Mouse (Mus musculus): ENCODE data around the gene Eif2ak4.
A peak's percentile ranks its signal among the peaks of the same experiment; 100 is the strongest.

The Eif2ak4 gene

DNA sequence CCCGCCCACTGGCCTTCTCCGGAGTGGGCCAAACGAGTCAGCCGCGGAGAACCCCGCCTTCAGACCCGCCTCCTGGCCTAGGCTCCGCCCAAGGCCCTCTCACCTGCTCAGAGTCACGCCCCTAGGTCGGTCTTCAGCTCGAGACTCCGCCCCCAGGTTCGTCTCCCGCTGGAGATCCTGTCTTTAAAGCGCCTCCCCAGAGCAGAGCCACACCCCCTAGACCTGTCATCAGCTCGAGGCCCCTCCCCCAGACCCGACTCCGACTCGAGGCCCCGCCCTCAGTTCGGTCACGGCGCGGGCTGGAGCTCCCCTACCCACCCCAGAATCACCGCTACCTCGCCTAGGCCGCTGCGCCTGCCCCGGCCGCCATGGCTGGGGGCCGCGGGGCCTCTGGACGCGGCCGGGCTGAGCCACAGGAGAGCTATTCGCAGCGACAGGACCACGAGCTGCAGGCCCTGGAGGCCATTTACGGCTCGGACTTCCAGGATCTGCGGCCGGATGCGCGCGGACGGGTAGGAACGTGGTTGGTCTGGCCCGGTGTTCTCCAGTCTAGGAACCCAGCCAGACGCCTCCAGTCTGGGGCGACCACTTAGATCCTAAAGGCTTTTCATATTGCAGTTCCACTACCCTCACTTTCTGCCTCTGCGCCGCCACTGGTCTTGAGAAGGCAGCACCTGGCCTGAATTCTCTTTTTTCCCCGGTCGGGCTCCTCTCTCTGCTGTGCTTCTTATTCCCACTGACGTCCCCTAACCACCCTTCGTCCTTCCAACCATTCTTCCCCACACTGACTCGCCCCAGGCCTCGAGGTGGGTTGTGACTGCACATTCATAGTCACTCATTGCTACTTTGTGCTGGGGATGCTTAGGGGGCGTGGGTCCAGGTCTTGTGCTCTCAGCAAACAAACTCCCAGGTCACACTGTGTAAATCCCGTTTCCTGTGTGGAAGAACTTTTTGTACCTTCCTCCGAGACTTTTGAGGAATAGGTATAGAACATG, at the start of gene Eif2ak4:
TSS of gene Eif2ak4 (plus strand) at position 278 of the 995 bp plus-strand sequence.
- DNase-seq (ENCODE audit: extremely low read depth, low read depth, low spot score): peak; percentile 78

DNA sequence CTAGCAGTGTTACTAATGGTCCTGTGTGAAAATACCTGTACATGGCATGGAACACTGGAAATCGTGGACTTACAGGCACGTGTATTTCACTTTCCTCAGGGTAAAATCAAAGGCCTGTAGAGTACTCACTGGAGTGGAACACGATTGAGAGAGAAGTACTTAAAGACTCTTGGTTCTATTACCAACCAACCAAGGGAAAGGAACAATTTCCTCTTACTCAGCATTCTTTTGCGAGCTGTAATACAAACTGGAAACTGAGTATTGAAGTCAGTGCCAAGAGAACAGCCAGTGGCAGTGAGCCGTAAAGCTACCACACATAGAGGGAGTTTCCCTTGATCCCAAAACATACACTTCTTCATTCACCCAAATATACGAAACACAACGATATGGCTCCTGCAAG, 47.1 kb upstream of the Eif2ak4 start:
- DNase-seq (ENCODE audit: extremely low read depth, low read depth, low spot score): no peak

DNA sequence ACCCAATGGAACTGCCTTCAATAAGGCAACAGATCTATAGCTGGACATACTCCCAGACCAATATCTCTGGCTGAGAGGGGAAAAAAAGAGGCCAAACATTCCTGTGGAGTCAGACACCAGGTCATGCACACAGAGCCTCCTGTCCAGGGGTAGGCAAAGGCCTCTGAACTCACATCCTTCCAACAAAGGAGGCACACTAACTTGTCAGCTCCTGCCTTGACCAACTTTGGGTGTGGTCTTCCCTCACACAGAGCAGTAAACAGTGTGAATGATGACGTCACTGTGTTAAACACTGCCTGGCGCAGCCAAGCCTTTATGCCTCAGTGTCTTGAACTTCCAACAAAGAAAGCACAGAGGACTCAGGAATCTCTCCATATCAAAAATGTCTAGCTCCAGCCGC, 44.5 kb upstream of the Eif2ak4 start:
- DNase-seq (ENCODE audit: extremely low read depth, low read depth, low spot score): no peak

DNA sequence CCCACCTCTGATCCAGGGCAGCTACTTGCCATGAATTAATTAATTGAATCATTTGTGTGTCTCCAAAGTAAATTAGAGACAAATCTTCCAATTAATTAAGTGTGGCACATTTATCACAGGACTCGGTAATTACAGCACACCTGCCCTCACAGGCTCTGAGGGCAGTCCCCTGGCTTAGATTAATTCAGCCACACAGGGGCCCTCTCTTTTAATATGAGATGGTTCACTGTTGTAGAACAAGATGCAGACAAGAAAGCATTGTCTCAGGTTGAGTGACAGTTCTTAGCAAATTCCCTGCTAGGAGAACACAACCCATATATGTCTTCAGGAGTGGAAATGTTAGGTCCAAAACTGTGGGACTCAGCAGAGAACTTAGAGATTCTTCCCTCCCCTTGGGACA, 42.9 kb upstream of the Eif2ak4 start:
- no peak for DNase-seq (ENCODE audit: extremely low read depth, low read depth, low spot score)

DNA sequence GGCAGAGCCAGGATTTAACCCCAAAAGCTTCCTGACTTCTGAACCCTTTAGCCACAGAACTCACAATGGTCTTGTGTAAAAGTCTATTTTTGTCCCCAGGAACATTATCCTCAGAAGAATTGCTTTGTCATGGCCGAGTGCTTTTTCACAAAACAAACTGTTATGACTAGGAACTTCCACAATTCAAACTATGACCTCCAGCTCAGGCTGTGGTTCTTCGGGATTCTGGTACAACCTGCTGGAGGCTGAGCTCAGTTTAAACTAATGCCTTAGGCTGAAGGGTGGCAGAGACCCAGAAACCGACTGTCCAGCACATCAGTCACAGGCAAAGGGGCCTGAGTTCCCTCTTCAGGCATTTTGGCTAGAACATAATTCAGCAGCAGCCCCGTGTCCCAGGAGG, 34.9 kb upstream of the Eif2ak4 start:
- no peak for DNase-seq (ENCODE audit: extremely low read depth, low read depth, low spot score)

DNA sequence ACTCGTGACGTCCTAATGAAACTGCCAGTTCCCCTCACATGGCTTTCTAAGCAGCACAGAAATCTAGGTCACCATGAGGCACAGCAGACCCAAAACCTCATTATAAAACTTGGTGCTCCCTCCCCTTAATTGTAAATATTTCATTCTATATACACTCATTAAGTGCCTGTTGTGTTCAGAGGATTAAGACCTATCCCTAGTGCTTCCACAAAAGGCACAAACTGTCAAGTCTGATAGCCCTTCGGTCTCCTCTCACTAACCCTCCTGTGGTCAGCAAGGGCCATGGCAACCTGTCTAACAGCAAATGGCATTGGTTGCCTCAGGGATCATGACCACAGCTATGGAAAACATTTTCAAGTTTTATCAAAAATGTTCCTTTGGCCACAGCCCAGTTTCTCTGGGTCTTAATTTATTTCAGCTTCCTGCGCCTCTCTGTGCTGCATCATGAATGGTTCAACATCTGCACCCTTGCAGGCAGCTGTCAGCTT, 34.5 kb upstream of the Eif2ak4 start:
- no peak for DNase-seq (ENCODE audit: extremely low read depth, low read depth, low spot score)

DNA sequence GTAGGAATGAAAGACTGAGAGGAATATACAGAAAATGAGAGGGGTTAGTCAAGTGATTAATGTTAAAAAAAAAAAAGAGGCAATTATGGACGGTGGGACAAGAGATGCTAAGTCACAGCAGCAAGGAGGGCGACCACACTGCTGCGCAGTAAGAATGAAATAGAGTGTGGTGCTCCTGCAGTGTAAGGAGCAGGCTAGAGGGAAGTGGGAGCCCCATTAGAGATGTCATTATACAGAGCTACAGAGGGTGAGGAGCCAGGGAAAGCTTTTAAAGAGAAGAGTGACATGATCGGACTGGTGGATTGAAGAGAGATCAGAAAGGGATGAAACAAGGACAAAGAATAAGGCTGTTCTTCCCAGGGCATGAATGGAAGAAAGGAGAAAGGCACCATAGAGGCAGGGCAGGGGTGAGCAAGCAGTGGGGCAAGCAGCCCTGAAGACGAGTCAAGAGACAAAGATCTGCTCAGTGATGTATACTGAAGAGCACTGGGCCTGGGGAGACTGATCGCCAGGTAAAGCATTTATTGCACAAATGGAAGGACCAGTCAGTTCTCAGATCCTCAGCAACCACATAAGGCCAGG, 33.2 kb upstream of the Eif2ak4 start:
- no peak for DNase-seq (ENCODE audit: extremely low read depth, low read depth, low spot score)

DNA sequence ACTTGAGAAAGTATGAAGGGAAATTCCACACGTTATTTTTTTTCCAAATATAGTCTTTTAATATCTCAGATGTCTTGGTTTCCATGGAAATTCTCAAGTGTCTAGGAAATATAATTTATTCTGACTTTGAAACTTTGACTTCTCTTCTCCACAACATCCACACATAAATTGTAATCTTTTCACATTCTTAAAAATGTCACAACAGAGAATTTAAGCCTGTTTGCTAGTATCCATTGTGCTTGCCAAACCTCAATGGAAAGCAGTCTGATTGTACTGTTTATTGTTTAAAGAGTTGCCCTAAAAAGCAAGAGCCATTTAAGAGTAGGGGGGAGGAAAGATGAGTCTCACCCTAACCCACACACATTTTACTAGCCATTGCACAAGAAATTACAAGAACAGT, 16.6 kb upstream of the Eif2ak4 start:
- DNase-seq (ENCODE audit: extremely low read depth, low read depth, low spot score): no peak

DNA sequence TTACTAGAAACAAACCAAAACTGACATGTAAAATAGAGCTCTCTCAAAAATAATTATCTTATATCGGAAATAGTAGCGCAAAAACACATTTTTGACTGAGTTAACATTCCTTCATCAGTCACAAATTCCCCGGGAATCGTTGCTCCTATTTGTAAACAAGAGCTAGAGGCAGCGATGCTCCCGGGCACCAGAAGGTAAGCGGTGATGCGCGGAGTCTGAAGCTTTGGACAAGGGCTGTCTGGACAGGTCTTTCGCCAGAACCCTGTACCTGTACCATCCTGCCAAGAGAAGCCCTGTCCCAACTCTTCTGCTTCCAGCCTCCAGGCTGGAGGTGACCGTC, 15.9 kb upstream of the Eif2ak4 start:
- peak; percentile 7 for DNase-seq (ENCODE audit: extremely low read depth, low read depth, low spot score)

DNA sequence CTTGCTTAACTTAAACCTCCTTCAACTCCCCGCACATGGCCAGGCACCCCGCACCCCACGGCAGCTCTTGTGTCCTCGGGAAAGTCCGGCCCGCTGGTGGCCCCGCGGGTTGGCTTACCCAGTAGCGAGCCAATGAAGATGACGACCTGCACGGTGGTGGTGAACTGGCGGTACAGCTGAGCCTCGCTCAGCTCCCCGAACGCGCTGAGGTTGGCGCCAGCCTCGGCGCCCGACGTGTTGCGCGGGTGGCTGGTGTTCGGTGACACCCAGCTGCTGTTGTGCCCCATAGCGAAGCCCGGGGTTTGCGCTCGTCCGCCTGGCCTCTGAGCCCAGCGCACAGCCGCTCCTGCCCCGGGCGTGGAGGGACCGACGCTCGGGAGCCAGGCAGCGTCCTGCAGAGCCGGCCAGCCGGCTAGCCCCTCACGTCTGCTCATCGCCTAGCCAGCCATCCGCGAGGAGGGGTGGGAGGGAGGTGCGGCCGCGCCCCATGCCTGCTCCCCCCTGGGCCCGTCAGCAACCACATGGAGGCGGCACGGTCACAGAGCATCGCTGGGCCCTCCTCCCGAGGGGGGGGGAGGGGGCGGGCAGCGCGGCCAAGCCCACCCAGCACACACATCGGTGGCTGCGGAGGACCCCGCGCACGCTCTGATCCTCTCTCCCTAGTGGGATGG, 15.4 kb upstream of the Eif2ak4 start, which contains the start of gene Gpr176:
TSS of gene Gpr176 (minus strand) at position 519 of the 671 bp plus-strand sequence.
- no peak for DNase-seq (ENCODE audit: extremely low read depth, low read depth, low spot score)

DNA sequence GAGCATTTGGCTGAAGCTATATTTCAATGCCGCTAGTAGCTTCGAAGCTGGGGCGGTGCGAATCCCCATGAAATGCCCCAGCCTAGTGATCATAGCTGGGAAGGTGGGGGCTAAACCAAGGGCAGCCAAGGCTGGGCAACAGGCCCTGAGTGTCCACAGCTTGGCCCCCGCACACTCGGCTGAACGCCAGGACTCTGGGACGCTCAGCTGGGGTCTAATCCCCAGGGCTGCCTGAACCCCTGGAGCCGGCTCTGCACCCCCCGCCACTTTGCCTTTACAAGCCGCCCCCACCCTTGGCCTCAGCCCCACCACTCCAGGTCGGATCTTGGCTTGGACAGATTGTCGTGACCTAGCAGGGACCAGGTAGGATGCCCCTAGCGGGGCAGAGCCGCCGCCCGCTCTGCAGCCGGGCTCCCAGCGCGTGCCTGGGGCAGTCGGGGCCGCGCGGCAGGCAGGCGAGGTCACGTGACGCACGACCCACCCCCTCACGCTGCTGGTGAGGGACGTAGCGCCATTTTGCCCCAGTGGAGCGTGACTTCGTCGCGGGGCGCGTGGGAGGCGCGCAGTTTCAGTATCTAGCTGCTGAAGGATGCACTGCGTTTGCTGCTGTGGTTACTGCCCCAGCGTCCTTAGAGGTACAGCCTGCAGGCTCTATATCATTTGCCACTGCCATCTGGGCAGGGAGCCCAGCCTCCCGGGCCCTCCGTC, 14.7 kb upstream of the Eif2ak4 start:
- DNase-seq (ENCODE audit: extremely low read depth, low read depth, low spot score): no peak

DNA sequence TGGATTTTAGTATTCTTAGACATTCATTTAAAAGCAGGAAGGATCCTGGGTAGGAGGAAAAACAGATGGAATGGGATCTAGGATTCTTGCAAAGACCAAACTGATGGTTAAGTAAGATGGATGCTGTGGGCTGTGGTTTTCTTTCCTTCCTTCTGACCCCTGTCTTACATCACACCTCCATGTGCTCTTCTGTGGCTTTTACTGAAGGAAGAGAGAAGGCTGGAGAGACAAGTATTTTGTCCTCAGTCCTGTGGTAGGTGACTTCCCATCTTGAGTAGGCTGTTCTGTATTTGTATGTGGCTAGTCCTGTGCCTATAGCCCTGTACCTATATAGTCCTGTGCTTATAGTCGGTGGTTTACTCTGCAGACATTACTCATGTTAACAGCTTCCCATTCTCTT, 12.9 kb upstream of the Eif2ak4 start:
- DNase-seq (ENCODE audit: extremely low read depth, low read depth, low spot score): no peak

DNA sequence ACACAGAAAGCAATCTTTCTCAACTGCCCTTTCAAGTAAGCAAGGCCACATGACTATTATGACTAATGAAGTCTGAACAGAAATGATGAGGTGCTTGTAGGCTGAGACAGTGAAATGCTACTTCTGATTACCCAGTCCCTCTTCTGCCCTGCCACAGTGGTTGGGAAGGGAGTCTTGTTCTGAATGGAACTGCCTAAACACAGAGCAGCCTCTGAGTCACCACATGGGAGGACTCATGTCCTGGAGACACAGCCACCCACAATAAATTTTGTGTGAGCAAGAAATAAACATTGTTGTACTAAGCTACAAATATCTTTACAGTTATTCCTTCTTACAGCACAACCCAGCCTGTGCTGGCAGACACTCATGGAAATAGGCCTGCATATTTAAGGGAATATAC, 12.5 kb upstream of the Eif2ak4 start:
- DNase-seq (ENCODE audit: extremely low read depth, low read depth, low spot score): no peak

DNA sequence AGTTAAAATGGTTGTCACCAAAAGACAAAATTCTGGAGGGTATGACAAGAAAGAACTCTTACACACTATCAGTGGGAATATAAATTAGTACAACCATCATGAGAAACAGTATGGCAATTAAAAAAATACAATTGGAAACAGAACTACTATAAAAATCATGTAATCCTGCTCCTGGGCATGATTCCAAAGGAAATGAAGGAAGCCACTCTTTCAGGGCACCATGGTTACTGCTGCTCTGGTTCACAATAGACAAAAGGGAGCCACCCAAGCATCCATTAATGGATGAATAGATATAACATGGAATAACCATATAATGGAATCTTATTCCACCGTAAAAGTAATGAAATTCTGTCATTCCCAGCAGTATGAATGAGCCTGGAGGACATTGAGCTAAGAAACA, 8.7 kb upstream of the Eif2ak4 start:
- DNase-seq (ENCODE audit: extremely low read depth, low read depth, low spot score): no peak

DNA sequence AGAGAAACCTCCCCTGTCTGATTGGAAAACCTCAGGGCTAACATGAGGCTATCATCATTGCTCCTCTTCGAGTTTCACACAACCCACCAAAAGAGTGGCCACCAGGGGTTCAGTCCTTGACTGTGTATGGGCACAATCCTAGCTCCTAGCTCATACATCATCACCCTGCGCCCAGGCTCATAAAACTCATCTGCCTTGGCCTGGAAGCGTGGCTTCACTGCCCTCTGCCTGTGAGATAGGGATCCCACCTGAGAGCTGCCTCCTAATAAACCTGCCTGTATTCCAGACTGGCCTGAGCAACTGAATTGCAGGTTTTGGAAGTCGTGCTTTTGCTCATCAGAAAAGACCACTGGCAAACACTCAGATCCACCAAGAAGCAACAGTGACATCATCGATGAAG, 5.0 kb upstream of the Eif2ak4 start:
- DNase-seq (ENCODE audit: extremely low read depth, low read depth, low spot score): no peak

DNA sequence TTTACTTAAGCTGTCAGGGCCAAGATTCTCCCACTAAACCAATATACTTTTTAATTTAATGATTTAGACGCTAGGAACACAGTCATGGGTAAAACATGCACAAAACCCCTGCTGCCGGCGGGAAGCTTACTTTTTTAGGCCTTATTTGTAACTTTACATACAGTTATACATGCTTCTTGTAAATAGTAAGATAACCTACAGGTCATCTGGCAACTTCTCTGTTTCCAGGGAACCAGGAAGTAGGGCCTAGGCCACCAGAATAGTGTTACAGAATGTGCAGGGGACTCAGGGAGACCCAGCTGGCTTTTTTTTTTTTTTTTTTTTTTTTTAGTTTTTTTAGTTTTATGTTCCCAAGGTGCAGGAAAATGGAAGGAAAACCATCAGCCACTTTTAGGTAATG, 1.2 kb downstream of the Eif2ak4 start:
- no peak for DNase-seq (ENCODE audit: extremely low read depth, low read depth, low spot score)

DNA sequence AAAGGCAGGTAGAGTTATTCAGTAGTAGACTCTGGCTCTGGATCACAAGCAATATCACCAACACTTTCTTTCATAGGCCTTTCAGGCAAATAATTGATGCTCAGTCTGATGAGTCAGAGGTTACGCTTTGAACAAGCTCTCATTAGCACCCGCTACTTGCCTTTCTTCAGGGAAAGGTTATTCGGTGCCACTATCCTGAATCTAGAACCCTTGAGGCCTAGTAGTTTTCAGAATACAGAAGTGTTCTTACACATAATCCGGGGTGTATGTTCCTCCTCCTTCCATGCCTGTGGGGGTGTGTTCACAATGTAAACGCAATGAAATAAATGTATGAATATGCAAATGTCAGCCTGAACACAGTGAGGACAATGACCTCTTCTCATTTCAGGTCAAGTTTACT, 1.7 kb downstream of the Eif2ak4 start:
- no peak for DNase-seq (ENCODE audit: extremely low read depth, low read depth, low spot score)

DNA sequence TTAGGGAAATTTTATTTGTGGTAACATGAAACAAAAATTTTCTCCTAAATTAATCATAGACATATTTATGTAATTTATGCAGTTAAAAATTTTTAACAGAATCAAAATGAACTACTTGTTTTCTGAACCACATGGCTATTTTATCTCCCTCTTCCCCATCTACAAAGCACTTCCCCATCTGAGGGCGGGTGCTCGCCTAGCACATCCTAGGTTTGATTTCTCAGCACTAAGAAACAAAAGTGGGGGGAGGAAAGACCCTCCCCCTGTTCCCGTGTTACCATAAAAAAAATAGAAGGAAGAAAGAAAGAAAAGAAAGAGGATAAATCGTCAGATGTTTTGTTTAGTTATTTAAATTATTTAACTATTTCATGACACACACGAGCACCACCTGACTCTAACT, 2.8 kb downstream of the Eif2ak4 start:
- DNase-seq (ENCODE audit: extremely low read depth, low read depth, low spot score): no peak

DNA sequence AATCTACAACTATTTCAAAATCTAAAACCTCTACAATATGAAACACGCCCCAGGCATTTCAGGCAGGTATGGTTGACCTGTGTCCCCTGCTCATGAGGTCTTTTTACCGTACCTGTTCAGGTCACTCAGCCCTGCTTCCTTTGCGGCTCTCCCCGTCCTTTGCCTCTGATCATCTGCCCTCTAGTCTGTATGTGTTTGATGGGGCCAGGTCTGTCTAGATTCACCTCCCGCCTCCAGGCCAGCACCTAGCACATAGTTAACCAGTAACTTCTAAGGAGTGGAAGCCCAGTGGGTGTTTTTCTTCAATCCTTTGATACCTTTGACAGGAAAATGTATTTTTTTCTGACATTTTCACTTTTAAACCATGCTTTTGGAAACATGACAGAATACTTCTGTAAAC, 11.3 kb downstream of the Eif2ak4 start:
- no peak for DNase-seq (ENCODE audit: extremely low read depth, low read depth, low spot score)

DNA sequence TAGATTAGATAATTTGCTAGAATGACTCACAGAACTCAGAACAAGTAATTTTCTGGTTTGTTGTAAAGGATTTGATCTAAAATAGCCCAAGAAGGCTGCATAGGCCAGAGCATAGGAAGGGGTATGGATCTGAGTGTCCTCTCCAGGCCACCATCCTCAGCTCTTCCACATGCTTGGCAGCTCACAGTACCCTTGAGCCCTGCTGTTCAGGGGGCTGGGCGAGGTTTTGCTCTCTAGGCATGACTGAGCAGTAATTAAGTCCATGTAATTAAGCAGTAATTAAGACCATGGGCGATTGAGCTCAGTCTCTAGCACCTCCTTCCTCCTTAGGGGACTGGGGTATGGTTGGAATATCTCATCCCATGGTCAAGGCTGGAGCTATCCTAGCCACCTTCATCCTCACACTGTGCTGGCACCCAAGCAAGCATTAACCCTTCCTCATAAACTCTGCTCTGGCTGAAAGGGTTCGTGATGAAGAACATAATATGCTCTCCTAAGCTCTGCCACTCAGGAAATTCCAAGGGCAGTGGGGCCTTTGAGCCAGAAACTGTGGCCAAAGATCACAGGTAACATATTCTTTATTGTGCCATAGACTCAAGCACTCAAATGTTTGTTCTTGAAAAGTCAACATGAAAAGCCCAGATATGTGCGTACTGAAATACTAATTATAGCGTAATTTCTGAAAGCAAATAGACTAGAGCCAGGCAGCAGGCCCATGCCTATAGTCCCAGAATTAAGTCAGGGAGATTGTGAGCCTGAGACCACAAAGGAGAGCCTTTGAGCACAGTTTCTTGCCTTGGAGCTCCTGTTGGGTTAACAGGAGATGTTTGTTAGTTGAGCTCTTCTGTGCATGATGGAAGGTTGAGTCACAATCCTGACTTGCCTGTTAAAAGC, 13.7 kb downstream of the Eif2ak4 start:
- DNase-seq (ENCODE audit: extremely low read depth, low read depth, low spot score): no peak

Measured in fat pad, adult 2 months (tissue).